Mouse (Mus musculus) kidney, embryonic 14.5 days (tissue): ENCODE measurements around the gene Abcf2. TPM values are rescaled to one million over a fixed set of nuclear protein-coding genes. Genes with fewer than 3 reads are reported as not detected.

Experiments used
- ATAC-seq: fragments of 200-750 bp; cut with Nextera tagmentation; 2 replicates; pipeline ENCODE4 v1.8.0; 2017; ENCODE audit warnings: moderate number of reproducible peaks, mild to moderate bottlenecking, moderate TSS enrichment, moderate library complexity; ENCODE audit not compliant: low FRiP score, low TSS enrichment
- H3K27ac ChIP-seq: fragments of 300-500 bp; sonication (generic); 2 replicates; pipeline ENCODE4 v1.5.1; 2014; ENCODE audit warnings: low read depth, mild to moderate bottlenecking, low read length, moderate library complexity, mixed read lengths
- H3K27me3 ChIP-seq: fragments of 300-500 bp; sonication (generic); 2 replicates; pipeline ENCODE4 v1.6.1; 2014; ENCODE audit warnings: mild to moderate bottlenecking, low read length; ENCODE audit not compliant: control insufficient read depth, insufficient read depth
- H3K36me3 ChIP-seq: fragments of 300-500 bp; sonication (generic); 2 replicates; pipeline ENCODE4 v1.6.1; 2014; ENCODE audit warnings: low read length, mixed read lengths; ENCODE audit not compliant: control insufficient read depth, insufficient read depth
- H3K4me1 ChIP-seq: fragments of 300-500 bp; sonication (generic); 2 replicates; pipeline ENCODE4 v1.6.1; 2014; ENCODE audit warnings: low read length, mixed read lengths; ENCODE audit not compliant: control insufficient read depth, insufficient read depth
- H3K4me2 ChIP-seq: fragments of 300-500 bp; sonication (generic); replicated peaks from 2 replicates; pipeline ENCODE4 v1.6.1; 2014; ENCODE audit warnings: low read depth, mild to moderate bottlenecking, low read length
- H3K4me3 ChIP-seq: fragments of 300-500 bp; sonication (generic); 2 replicates; pipeline ENCODE4 v1.5.1; 2014; ENCODE audit warnings: mild to moderate bottlenecking, low read length
- H3K9ac ChIP-seq: fragments of 300-500 bp; sonication (generic); 2 replicates; pipeline ENCODE4 v1.6.1; 2014; ENCODE audit warnings: low read depth, mild to moderate bottlenecking, low read length, moderate library complexity
- H3K9me3 ChIP-seq: fragments of 300-500 bp; sonication (generic); 2 replicates; pipeline ENCODE4 v1.6.1; 2016; ENCODE audit warnings: low read length; ENCODE audit not compliant: control insufficient read depth
- WGBS: fragments of 180-500 bp; shearing (Covaris S2); extraction: QIAGEN DNeasy Blood & Tissue Kit; methylation state at CpG from one replicate; pipeline ENCODE4 v1.1.7; 2014; 5-methylcytosine and 5-hydroxymethylcytosine counted together
- polyA plus RNA-seq: library from polyadenylated mRNA; unstranded; fragments of >200 nt; fragmentation: Nextera tagmentation; extraction: Ambion mirVana; gene quantifications from 2 replicates; pipeline ENCODE4 v1.2.1, GENCODE M21; 2014

The Abcf2 gene
- polyA plus RNA-seq, 1 experiment from 2014 or later: 121 TPM

DNA sequence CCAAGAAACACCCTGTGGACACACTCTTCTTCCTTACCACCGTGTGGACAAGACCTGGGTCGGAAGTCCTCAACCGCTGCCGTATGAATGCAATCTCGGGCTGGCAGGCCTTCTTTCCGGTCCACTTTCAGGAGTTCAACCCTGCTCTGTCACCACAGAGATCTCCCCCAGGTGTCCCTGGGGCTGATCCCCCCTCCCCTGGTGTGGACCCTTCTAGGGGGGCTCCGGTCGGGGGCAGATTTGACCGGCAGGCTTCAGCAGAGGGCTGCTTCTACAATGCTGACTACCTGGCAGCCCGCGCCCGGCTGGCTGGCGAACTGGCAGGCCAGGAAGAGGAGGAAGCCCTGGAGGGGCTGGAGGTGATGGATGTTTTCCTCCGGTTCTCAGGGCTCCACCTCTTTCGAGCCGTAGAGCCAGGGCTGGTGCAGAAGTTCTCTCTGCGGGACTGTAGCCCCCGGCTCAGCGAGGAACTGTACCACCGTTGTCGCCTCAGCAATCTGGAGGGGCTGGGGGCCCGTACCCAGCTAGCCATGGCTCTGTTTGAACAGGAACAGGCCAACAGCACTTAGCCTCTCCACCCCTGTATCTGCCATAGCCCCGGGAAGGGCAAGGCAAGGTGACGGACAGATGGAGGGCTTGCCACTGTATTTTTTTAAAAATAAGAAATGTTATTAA, 14.7 kb upstream of the Abcf2 start:
- no peak for ATAC-seq
- Histone ChIP-seq H3K9me3 (no peaks in the 10 kb centered on the region), H3K27me3 (no peaks in the 10 kb centered on the region), H3K4me1 (peaks cover 32% of the 10 kb centered on the region), H3K36me3 (peaks cover 66% of the 10 kb centered on the region), H3K27ac (no peak overlapping the region; the same call in 1 of the 2 replicates), H3K9ac (0 out of 2 replicates have a peak overlapping the region, but pooled peaks have one; percentile 12), H3K4me3 (no peak overlapping the region), H3K4me2 (peak overlapping the region; percentile 33)
- WGBS: 41% methylated on average over 24 of the region's 24 CpGs

DNA sequence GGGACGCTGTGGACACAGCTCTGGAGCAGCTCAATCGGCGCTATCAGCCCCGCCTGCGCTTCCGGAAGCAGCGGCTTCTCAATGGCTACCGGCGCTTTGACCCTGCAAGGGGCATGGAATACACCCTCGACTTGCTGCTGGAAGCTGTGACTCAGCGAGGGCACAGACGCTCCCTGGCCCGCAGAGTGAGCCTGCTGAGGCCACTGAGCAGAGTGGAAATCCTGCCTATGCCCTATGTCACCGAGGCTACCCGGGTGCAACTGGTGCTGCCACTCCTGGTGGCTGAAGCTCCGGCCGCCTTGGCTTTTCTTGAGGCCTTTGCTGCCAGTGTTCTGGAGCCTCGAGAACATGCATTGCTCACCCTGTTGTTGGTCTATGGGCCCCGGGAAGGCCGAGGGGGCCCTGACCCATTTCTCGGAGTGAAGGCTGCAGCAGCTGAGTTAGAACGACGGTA, 14.0 kb upstream of the Abcf2 start:
- Histone ChIP-seq H3K4me3 (peak overlapping the region; percentile 5; the same call in 1 of the 2 replicates), H3K4me2 (peak overlapping the region; percentile 33), H3K4me1 (peaks cover 27% of the 10 kb centered on the region), H3K27me3 (no peaks in the 10 kb centered on the region), H3K36me3 (peaks cover 66% of the 10 kb centered on the region), H3K9me3 (no peaks in the 10 kb centered on the region), H3K27ac (peak overlapping the region; percentile 37; the same call in 1 of the 2 replicates), H3K9ac (peak overlapping the region; percentile 12; the same call in 1 of the 2 replicates)
- WGBS: 21% methylated on average over 23 of the region's 23 CpGs
- 0 out of 2 replicates have a peak, but pooled peaks have one; percentile 11 for ATAC-seq

- no peak overlapping the region for H3K9ac ChIP-seq
- H3K4me2 ChIP-seq: no peak overlapping the region
- peaks cover 54% of the 10 kb centered on the region for H3K36me3 ChIP-seq
- WGBS: 89% methylated on average over 20 of the region's 20 CpGs
- peaks cover 27% of the 10 kb centered on the region for H3K4me1 ChIP-seq
- no peak overlapping the region for H3K4me3 ChIP-seq
- no peaks in the 10 kb centered on the region for H3K27me3 ChIP-seq
- no peak for ATAC-seq
- H3K27ac ChIP-seq: no peak overlapping the region
- no peaks in the 10 kb centered on the region for H3K9me3 ChIP-seq
These were observed 12.5 kb upstream of the Abcf2 start for GRCm38 (mm10) chr5:24589511-24590500.

- peak overlapping the region; percentile 64 for H3K4me3 ChIP-seq
- H3K4me1 ChIP-seq: peaks cover 25% of the 10 kb centered on the region
- no peaks in the 10 kb centered on the region for H3K9me3 ChIP-seq
- 28% methylated on average over 4 of the region's 4 CpGs for WGBS
- no peak for ATAC-seq
- peak overlapping the region; percentile 73 for H3K9ac ChIP-seq
- H3K27me3 ChIP-seq: no peaks in the 10 kb centered on the region
- peak overlapping the region; percentile 75 for H3K4me2 ChIP-seq
- peaks cover 32% of the 10 kb centered on the region; the same call in 1 of the 2 replicates for H3K36me3 ChIP-seq
- H3K27ac ChIP-seq: no peak overlapping the region; the same call in 1 of the 2 replicates
These were observed 9.9 kb upstream of the Abcf2 start for GRCm38 (mm10) chr5:24587200-24587577.

DNA sequence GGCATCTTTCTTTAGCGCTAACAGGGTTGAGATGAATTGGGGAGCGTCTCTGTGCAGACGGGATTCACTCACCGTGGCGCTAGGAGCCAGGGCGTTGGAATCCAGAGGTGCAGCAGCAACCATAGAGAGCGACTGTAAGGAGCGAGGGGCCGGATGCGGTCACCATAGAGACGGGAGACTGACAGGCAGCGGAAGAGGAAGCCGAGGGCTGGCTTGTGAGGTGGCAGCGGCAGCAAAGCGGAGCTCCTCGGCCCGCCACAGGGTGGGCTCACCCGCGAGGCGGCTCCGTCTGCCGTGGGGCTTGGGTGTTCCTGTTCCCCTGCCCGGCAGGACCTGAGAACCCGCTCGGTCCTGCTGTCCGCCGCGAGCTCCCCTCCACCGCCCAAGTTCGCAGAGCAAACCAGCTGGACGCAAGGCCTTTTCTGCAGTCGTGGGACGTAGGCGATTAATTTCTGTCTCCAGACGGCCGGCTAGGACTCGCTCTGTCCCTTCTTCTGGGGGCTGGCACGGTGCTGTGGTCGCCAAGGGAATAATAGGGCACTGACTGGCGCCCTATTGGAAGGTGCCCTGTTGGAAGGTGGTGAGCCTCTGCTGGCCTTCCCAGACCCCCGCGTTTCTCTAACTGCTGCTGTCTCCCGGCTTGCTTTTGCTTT, 9.4 kb upstream of the Abcf2 start, which contains the start of gene Chpf2:
Gene Chpf2, plus strand, starts transcription at position 195 of the 653 bp plus-strand sequence.
- H3K4me1 ChIP-seq: peaks cover 20% of the 10 kb centered on the region
- H3K4me3 ChIP-seq: peak within 1 kb of the TSS; percentile 64
- peak within 1 kb of the TSS; percentile 73 for H3K9ac ChIP-seq
- H3K27me3 ChIP-seq: no peaks in the 10 kb centered on the region
- no peak within 1 kb of the TSS; the same call in 1 of the 2 replicates for H3K27ac ChIP-seq
- peaks cover 27% of the 10 kb centered on the region; the same call in 1 of the 2 replicates for H3K36me3 ChIP-seq
- no peaks in the 10 kb centered on the region for H3K9me3 ChIP-seq
- under 1% methylated on average over 43 of the region's 43 CpGs for WGBS
- peak within 1 kb of the TSS; percentile 75 for H3K4me2 ChIP-seq
- ATAC-seq: peak; percentile 91

DNA sequence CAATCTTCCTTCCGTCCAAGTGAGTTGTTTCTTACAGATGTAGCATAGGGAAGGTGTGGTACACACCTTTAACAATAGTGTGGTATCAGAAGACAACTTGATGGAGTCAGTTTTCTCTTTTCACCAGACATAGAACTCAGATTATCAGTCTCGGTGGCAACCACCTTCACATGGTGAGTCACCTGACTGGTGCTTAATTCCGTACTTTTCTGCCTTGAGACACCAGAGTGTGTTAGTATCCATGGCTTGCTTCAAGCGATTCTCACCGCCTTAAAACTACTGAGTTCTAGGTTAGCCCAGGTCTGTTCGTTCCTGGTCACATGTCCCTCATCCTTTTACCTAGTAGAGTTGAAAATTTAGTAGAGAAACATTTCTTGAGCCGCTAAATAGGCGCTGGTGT, 8.8 kb upstream of the Abcf2 start:
- Histone ChIP-seq H3K4me3 (peak overlapping the region; percentile 64), H3K9me3 (no peaks in the 10 kb centered on the region), H3K27ac (no peak overlapping the region), H3K9ac (peak overlapping the region; percentile 73), H3K4me1 (peaks cover 15% of the 10 kb centered on the region), H3K4me2 (peak overlapping the region; percentile 75), H3K36me3 (peaks cover 22% of the 10 kb centered on the region; the same call in 1 of the 2 replicates), H3K27me3 (no peaks in the 10 kb centered on the region)
- ATAC-seq: no peak
- 9% methylated on average over 8 of the region's 8 CpGs for WGBS

DNA sequence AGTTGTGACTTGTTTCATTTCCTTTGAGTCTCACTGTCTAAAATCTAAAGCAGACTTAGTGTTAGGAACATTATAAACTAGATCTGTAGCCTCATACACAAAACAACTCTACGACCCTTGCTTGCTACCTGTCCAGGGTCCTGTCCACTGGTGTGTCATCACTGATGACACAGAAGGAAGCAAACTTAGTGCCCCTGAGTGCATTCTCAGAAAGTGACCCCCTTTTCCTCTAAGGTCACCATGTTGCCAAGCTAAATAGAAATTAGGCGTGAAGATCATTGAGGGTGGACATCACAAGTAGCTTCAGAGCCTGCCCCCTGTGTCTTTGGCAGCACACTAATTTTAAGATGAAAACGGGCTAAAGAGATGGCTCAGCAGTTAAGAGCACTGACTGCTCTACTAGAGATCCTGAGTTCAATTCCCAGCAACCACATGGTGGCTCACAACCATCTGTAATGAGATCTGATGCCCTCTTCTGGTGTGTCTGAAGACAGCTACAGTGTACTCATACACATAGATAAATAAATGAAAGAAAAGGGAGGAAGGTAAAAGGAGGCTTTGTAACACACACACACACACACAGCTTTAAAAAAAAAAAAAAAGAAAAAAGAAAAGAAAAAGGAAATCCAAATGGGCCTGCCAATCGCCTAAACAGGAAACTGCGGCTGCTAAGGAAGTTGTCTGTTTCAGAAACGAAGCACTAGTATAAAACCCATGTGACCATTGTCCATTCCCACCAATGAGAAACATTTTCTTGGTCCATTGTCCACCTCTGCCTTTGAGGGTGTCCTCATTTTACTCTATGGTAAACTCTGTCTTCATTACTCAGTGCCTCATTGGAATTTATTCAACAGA, 1.1 kb upstream of the Abcf2 start:
- WGBS: 69% methylated on average over 6 of the region's 6 CpGs
- H3K9me3 ChIP-seq: no peaks in the 10 kb centered on the region
- H3K4me2 ChIP-seq: peak overlapping the region; percentile 62
- peak overlapping the region; percentile 48 for H3K4me3 ChIP-seq
- peak overlapping the region; percentile 63; the same call in 1 of the 2 replicates for H3K9ac ChIP-seq
- H3K27me3 ChIP-seq: no peaks in the 10 kb centered on the region
- H3K36me3 ChIP-seq: peaks cover 21% of the 10 kb centered on the region
- peak overlapping the region; percentile 81 for H3K27ac ChIP-seq
- ATAC-seq: no peak
- H3K4me1 ChIP-seq: peaks cover 12% of the 10 kb centered on the region; the same call in 1 of the 2 replicates
